Mouse (Mus musculus) neural tube, embryonic 11.5 days (tissue): ENCODE data around the gene Insl3. TPM values are rescaled to one million over a fixed set of nuclear protein-coding genes. Genes with fewer than 3 reads are reported as not detected.

Experiments
- ATAC-seq: fragments of 200-750 bp; cut with Nextera tagmentation; 2 replicates; pipeline ENCODE4 v1.8.0; 2017; ENCODE audit warnings: moderate number of reproducible peaks, mild to moderate bottlenecking, moderate TSS enrichment, moderate library complexity; ENCODE audit not compliant: insufficient read depth, low FRiP score, low TSS enrichment
- DNase-seq: peaks from one replicate; pipeline ENCODE4 v3.0.0-alpha.2; 2015; ENCODE audit warnings: low spot score
- H3K27ac ChIP-seq: fragments of 300-500 bp; sonication (generic); 2 replicates; pipeline ENCODE4 v1.5.1; 2014; ENCODE audit warnings: low read depth, mild to moderate bottlenecking, low read length
- H3K27me3 ChIP-seq: fragments of 300-500 bp; sonication (generic); 2 replicates; pipeline ENCODE4 v1.6.1; 2014; ENCODE audit warnings: mild to moderate bottlenecking, low read length, mixed read lengths; ENCODE audit not compliant: control insufficient read depth, insufficient read depth
- H3K36me3 ChIP-seq: fragments of 300-500 bp; sonication (generic); 2 replicates; pipeline ENCODE4 v1.6.1; 2014; ENCODE audit warnings: mild to moderate bottlenecking, low read length, moderate library complexity, mixed read lengths; ENCODE audit not compliant: control insufficient read depth, insufficient read depth
- H3K4me1 ChIP-seq: fragments of 300-500 bp; sonication (generic); 2 replicates; pipeline ENCODE4 v1.6.1; 2014; ENCODE audit warnings: low read length, mixed read lengths; ENCODE audit not compliant: control insufficient read depth, insufficient read depth
- H3K4me2 ChIP-seq: fragments of 300-500 bp; sonication (generic); 2 replicates; pipeline ENCODE4 v1.6.1; 2014; ENCODE audit warnings: low read depth, mild to moderate bottlenecking, moderate library complexity
- H3K4me3 ChIP-seq: fragments of 300-500 bp; sonication (generic); 2 replicates; pipeline ENCODE4 v1.5.1; 2014; ENCODE audit warnings: low read depth, low read length
- H3K9ac ChIP-seq: fragments of 300-500 bp; sonication (generic); 2 replicates; pipeline ENCODE4 v1.6.1; 2014; ENCODE audit warnings: mild to moderate bottlenecking, low read length
- H3K9me3 ChIP-seq: fragments of 300-500 bp; sonication (generic); 2 replicates; pipeline ENCODE4 v1.6.1; 2016; ENCODE audit warnings: low read length; ENCODE audit not compliant: control insufficient read depth
- WGBS: fragments of 180-500 bp; shearing (Covaris S2); extraction: QIAGEN DNeasy Blood & Tissue Kit; methylation state at CpG from one replicate; pipeline ENCODE4 v1.1.7; 2014; 5-methylcytosine and 5-hydroxymethylcytosine counted together
- polyA plus RNA-seq: library from polyadenylated mRNA; unstranded; fragments of >200 nt; fragmentation: Nextera tagmentation; extraction: Ambion mirVana; gene quantifications from 2 replicates; pipeline ENCODE4 v1.2.1, GENCODE M21; 2014

Gene Insl3
- polyA plus RNA-seq, 1 experiment from 2014 or later, result not detected

DNA sequence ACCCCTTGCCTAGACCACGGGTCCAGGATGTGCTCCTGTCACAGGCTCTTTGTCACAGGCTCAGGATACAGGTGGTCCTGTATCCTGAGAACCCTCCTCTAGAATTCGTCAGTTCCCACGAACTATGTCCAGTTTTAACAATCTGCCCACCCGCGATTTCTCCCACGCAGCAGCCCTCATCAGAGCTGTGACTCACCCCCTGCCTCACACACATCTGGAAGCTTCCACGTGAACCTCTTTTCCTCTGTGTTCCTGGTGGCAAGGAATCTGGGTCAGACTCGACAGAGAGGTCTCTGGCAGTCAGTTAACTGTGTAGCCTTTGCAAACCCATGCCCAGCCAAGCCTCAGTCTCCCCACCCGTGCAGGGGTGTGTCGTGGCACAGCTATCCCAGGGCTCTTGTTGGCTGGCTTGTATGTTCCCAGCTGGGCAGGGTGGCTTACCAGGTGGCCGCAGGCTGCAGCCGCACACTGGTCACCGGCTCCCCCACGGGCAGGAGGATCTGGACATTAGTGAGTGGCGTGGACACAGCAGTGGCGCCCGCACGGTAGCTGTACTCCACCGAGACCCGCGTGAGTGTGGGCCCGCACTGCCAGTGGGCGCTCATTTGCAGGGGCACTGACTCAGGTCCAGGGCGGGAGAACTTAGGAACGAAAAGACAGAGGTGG lies 20.3 kb downstream of the Insl3 start:
- H3K4me1 ChIP-seq, result no peaks in the 10 kb centered on the region
- H3K27me3 ChIP-seq, result peaks cover 20% of the 10 kb centered on the region
- H3K4me3 ChIP-seq, result no peak overlapping the region
- 40% methylated on average over 25 of the region's 25 CpGs for WGBS
- no peak overlapping the region for H3K9ac ChIP-seq
- no peaks in the 10 kb centered on the region for H3K36me3 ChIP-seq
- no peak for DNase-seq
- no peaks in the 10 kb centered on the region for H3K9me3 ChIP-seq
- no peak overlapping the region for H3K4me2 ChIP-seq
- peak; percentile 36; the same call in 1 of the 2 replicates for ATAC-seq
- no peak overlapping the region for H3K27ac ChIP-seq

DNA sequence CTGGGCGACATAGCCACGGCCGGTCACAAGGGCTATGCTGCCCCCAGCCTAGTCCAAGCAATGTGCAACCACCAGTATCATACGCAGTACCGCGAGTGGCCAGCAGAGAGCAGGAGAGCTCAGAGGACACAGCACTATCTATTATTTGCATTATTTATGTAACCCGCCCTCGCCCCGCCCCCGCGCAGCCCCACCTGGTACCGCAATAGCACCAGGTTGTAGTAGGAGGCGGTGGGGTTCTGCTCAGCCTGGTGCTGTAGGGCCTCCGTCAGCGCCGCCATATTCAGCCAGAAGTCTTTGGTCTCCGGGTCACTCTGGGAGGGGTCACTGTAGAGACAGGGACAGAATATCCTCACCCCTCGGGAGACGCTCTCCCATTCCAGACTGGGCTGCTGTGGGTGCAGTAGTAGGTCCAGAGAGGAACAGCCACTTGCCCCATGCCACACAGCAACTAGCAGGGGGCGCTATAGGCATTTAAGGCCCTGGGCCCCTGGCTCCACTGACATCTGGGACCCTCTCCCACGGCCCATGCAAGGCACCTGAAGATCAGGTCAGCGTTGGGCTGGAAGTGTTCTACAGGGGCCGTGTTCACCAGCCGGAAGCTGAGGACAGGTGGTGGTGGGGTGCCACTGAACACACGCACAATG lies 20.9 kb downstream of the Insl3 start:
- peak overlapping the region; percentile 20; the same call in 1 of the 2 replicates for H3K4me2 ChIP-seq
- H3K4me3 ChIP-seq, result no peak overlapping the region
- no peaks in the 10 kb centered on the region for H3K36me3 ChIP-seq
- 20% methylated on average over 25 of the region's 25 CpGs for WGBS
- no peak overlapping the region for H3K9ac ChIP-seq
- DNase-seq (peak; percentile 85), ATAC-seq (peak; percentile 62)
- H3K27me3 ChIP-seq, result peaks cover 18% of the 10 kb centered on the region
- no peaks in the 10 kb centered on the region for H3K4me1 ChIP-seq
- no peak overlapping the region for H3K27ac ChIP-seq
- no peaks in the 10 kb centered on the region for H3K9me3 ChIP-seq

DNA sequence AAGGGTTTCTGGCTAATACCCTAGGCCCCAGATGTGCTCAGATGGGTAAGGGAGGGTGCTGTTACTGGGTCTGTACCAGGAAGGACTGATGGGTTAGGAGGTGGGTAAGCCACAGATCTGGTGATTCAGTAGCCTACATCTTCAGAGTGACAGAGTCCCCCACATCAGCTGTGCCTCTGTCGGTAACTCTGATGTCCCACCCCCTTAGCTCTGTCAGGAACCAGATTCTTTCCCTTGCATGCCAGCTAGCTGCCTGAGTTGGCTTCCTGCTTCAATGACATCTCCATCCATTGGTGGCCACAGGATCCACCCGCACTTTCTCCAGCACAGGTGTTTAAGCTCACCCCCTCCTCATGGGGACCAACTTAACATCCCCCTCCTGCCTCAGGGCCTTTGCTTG lies 22.6 kb downstream of the Insl3 start:
- Histone ChIP-seq H3K9ac (no peak overlapping the region), H3K4me2 (no peak overlapping the region), H3K27ac (no peak overlapping the region), H3K36me3 (no peaks in the 10 kb centered on the region), H3K4me1 (no peaks in the 10 kb centered on the region), H3K9me3 (no peaks in the 10 kb centered on the region), H3K4me3 (no peak overlapping the region), H3K27me3 (peaks cover 15% of the 10 kb centered on the region)
- WGBS, result 85% methylated on average over 2 of the region's 2 CpGs
- no peak for DNase-seq
- ATAC-seq, result no peak

DNA sequence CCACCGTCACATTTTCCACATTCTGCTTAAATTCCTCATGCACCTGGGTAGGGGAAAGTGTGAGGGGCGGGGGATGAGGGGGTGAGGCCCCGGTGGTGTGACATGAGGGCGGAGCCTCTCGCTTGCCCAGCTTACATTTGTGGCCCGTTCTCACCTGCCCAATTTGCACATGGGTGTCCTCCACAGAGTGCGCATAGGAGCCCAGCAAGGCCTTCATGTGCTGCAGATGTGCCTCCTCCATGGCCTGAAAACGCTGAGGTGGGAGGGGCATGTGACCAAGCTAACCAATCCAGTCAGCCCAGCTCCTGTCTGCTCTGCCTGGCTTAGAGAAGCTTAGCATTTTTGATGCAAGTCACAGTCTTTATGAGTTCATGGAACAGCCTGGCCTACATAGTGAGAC lies 26.5 kb downstream of the Insl3 start:
- no peak overlapping the region for H3K9ac ChIP-seq
- no peaks in the 10 kb centered on the region for H3K9me3 ChIP-seq
- no peak for ATAC-seq
- H3K4me1 ChIP-seq, result peaks cover 11% of the 10 kb centered on the region
- no peaks in the 10 kb centered on the region for H3K36me3 ChIP-seq
- no peak overlapping the region for H3K27ac ChIP-seq
- no peak for DNase-seq
- no peak overlapping the region for H3K4me3 ChIP-seq
- no peak overlapping the region for H3K4me2 ChIP-seq
- WGBS, result 39% methylated on average over 8 of the region's 8 CpGs
- no peaks in the 10 kb centered on the region for H3K27me3 ChIP-seq

DNA sequence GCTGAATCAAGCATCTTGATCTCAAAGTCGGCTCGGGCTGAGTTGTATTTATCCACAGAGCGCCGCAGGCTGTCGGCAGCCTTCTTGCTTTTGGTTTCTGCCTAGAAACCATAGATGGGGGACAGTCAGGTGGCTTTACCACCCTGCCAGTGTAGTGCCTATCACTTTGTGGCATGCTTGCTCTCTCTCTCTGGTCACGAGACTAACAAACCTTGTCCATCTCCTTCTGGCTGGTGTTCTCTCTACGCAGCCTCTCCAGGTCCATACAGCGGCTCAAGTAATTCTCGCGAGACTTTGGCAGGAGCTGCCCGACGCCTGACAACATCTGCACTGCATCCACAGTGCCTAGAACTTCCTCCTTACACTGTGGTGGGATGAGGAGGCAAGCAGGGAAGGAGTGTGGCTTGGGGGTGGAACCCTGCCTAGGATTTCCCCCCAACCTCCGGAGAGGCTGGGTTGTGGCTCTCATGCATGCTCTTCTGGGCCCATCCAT lies 27.6 kb downstream of the Insl3 start:
- H3K9me3 ChIP-seq, result no peaks in the 10 kb centered on the region
- H3K9ac ChIP-seq, result no peak overlapping the region
- no peak overlapping the region for H3K4me3 ChIP-seq
- no peaks in the 10 kb centered on the region for H3K36me3 ChIP-seq
- ATAC-seq (no peak), DNase-seq (no peak)
- no peaks in the 10 kb centered on the region for H3K27me3 ChIP-seq
- no peak overlapping the region for H3K4me2 ChIP-seq
- no peak overlapping the region for H3K27ac ChIP-seq
- H3K4me1 ChIP-seq, result peaks cover 17% of the 10 kb centered on the region
- WGBS, result 86% methylated on average over 13 of the region's 13 CpGs

DNA sequence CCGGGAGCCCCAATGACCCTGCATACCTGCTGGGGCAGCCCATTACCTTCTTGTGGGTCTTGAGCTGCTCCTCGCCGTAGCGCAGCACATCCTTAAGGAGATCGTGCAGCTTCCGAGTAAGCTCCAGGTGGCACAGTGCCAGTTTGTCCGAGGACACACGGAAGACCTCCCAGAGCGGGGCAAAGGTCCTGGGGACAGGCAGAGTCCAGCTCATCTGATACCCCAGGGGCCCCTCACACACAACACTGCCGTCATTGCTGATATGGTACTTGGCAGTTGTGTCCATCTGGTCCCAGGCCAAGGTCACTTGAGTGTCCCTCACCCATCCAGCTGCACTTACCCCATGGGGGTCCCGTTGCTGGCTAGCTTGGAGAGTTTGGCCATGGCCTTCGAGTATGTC lies 28.1 kb downstream of the Insl3 start:
- H3K4me2 ChIP-seq, result no peak overlapping the region
- DNase-seq, result no peak
- no peak overlapping the region for H3K27ac ChIP-seq
- H3K4me3 ChIP-seq, result no peak overlapping the region
- WGBS, result 90% methylated on average over 12 of the region's 12 CpGs
- no peaks in the 10 kb centered on the region for H3K27me3 ChIP-seq
- no peak overlapping the region for H3K9ac ChIP-seq
- H3K9me3 ChIP-seq, result no peaks in the 10 kb centered on the region
- ATAC-seq, result no peak
- no peaks in the 10 kb centered on the region for H3K36me3 ChIP-seq
- H3K4me1 ChIP-seq, result peaks cover 17% of the 10 kb centered on the region

DNA sequence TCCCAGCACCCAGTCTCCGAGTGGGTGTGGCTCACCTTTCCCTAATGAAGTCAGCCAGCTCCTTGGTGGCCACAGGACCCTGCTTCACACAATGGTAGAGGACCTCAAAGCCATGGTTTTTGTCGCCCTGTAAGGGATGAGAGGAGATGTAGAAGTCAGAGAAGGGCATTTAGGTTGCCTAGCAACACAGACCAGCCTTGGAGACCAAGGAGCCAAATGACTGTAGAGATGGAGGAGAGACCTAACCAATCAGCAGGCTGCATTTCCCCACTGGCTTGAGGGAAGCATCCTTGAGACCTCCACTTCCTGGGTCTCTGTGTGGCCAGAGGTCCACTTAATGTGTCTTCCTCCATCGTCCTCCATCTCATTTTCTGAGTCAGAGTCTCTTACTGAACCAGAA lies 29.2 kb downstream of the Insl3 start:
- Histone ChIP-seq H3K27me3 (no peaks in the 10 kb centered on the region), H3K9me3 (no peaks in the 10 kb centered on the region), H3K4me3 (no peak overlapping the region), H3K9ac (no peak overlapping the region), H3K4me1 (peaks cover 17% of the 10 kb centered on the region), H3K36me3 (no peaks in the 10 kb centered on the region), H3K4me2 (no peak overlapping the region), H3K27ac (no peak overlapping the region)
- DNase-seq, result no peak
- 30% methylated on average over 3 of the region's 3 CpGs for WGBS
- no peak for ATAC-seq

DNA sequence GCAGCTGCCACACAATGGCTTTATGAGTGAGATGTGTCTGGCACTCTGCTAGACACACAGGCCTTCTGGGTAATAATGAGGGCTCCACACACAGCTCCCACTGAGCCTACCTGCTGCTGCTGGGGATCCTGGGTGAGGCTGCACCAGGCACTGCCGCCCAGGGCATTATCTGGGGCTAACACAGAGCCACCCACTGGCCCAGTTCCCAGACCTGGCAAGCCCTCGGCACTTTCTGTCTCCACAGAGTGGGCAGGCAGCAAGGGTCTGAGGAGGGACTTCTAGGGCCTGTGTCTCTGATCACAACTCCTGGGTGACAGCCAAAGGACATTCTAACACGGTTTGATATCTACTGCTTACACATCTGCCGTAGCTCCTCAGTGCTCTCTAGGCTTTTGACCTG lies 30.2 kb downstream of the Insl3 start:
- Histone ChIP-seq H3K4me3 (no peak overlapping the region), H3K4me1 (peaks cover 17% of the 10 kb centered on the region), H3K27ac (no peak overlapping the region), H3K36me3 (no peaks in the 10 kb centered on the region), H3K4me2 (no peak overlapping the region), H3K9ac (no peak overlapping the region), H3K9me3 (no peaks in the 10 kb centered on the region), H3K27me3 (no peaks in the 10 kb centered on the region)
- DNase-seq (no peak), ATAC-seq (no peak)
- 61% methylated on average over 4 of the region's 4 CpGs for WGBS

DNA sequence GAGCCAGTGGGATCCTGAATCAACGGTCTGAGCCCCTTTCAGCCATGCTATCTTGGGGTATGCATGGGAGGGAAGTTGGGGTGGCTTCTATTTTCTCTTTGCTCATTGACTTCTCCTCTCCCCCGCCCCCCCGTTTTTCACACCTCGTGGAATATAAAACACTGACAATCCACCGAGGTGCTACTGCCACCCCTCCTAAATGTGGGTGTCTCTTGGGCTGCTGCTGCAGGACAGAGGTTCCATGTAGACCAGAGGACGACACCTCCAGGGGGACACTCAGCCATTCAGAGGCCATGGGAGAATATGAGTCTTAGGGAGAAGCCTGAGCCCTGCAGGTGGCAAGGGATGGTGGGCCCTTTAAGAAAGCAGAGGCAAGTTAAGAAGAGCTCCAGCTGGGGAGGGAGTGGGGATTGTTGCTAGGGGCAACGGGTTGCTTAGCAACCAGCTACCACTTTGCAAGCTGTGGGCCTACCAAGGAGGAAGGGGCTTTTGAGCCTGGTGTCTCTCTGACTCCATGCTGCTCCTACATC lies 31.0 kb downstream of the Insl3 start:
- Histone ChIP-seq H3K9ac (no peak overlapping the region), H3K27ac (no peak overlapping the region), H3K27me3 (no peaks in the 10 kb centered on the region), H3K4me1 (peaks cover 18% of the 10 kb centered on the region), H3K4me2 (no peak overlapping the region), H3K9me3 (no peaks in the 10 kb centered on the region), H3K36me3 (no peaks in the 10 kb centered on the region), H3K4me3 (no peak overlapping the region)
- 31% methylated on average over 7 of the region's 7 CpGs for WGBS
- peak; percentile 76 for ATAC-seq
- peak; percentile 88 for DNase-seq
